Mouse (Mus musculus) macrophage (primary cell): ENCODE measurements at regions not wholly inside any gene's neighbourhood (a gene's known extent, or its start where the extent isn't known, plus 50 kb on each side); places are given as distances from the start of the nearest gene placed in this dataset.

ENCODE experiments used
- H3K27ac ChIP-seq: fragments of 350-480 bp; formaldehyde crosslinking; 2 replicates; pipeline ENCODE4 v1.9.0; 2021
- H3K36me3 ChIP-seq: fragments of 350-480 bp; formaldehyde crosslinking; 2 replicates; pipeline ENCODE4 v1.9.0; 2021; ENCODE audit errors: inconsistent target
- H3K4me3 ChIP-seq: fragments of 350-480 bp; formaldehyde crosslinking; 2 replicates; pipeline ENCODE4 v1.9.0; 2021; ENCODE audit errors: inconsistent target
- H3K79me2 ChIP-seq: fragments of 350-480 bp; formaldehyde crosslinking; 2 replicates; pipeline ENCODE4 v1.9.0; 2021; ENCODE audit errors: inconsistent target
- WGBS: methylation state at CpG from one replicate; pipeline ENCODE4 v1.1.7; 2026; ENCODE audit warnings: inconsistent platforms; ENCODE audit not compliant: missing documents; 5-methylcytosine and 5-hydroxymethylcytosine counted together

- no peaks in the 10 kb centered on the region for H3K79me2 ChIP-seq
- H3K27ac ChIP-seq: no peak overlapping the region
- 94% methylated on average over 6 of the region's 6 CpGs for WGBS
- no peak overlapping the region for H3K4me3 ChIP-seq
- no peaks in the 10 kb centered on the region for H3K36me3 ChIP-seq
These were observed 108.8 kb upstream of the Zfp703 start for GRCm38 (mm10) chr8:26868101-26868848.

GRCm38 (mm10) chr8:26868849-26869110 lies 108.3 kb upstream of the Zfp703 start:
- WGBS: 97% methylated on average over 2 of the region's 2 CpGs
- H3K4me3 ChIP-seq: no peak overlapping the region

GRCm38 (mm10) chr8:26871838-26872237 lies 105.3 kb upstream of the Zfp703 start:
- WGBS: 92% methylated on average over 7 of the region's 7 CpGs

More at GRCm38 (mm10) chr8:26868849-26869110, 108.3 kb upstream of the Zfp703 start:
- H3K36me3 ChIP-seq: no peaks in the 10 kb centered on the region
- no peaks in the 10 kb centered on the region for H3K79me2 ChIP-seq
- H3K27ac ChIP-seq: no peak overlapping the region

GRCm38 (mm10) chr8:26872382-26872781 lies 104.7 kb upstream of the Zfp703 start:
- Histone ChIP-seq H3K79me2 (no peaks in the 10 kb centered on the region), H3K36me3 (no peaks in the 10 kb centered on the region), H3K4me3 (no peak overlapping the region), H3K27ac (no peak overlapping the region)
- 92% methylated on average over 3 of the region's 3 CpGs for WGBS

More at GRCm38 (mm10) chr8:26871838-26872237, 105.3 kb upstream of the Zfp703 start:
- no peak overlapping the region for H3K4me3 ChIP-seq
- no peaks in the 10 kb centered on the region for H3K36me3 ChIP-seq
- no peak overlapping the region for H3K27ac ChIP-seq
- H3K79me2 ChIP-seq: no peaks in the 10 kb centered on the region

- 89% methylated on average over 8 of the region's 8 CpGs for WGBS
- H3K27ac ChIP-seq: no peak overlapping the region
- no peaks in the 10 kb centered on the region for H3K79me2 ChIP-seq
- no peak overlapping the region for H3K4me3 ChIP-seq
- H3K36me3 ChIP-seq: no peaks in the 10 kb centered on the region
These were observed 104.3 kb upstream of the Zfp703 start for GRCm38 (mm10) chr8:26872815-26873214.

- Histone ChIP-seq H3K4me3 (no peak overlapping the region), H3K79me2 (no peaks in the 10 kb centered on the region), H3K36me3 (no peaks in the 10 kb centered on the region), H3K27ac (no peak overlapping the region)
- WGBS: 98% methylated on average over 7 of the region's 7 CpGs
These were observed 96.9 kb upstream of the Zfp703 start for GRCm38 (mm10) chr8:26880177-26880576.

GRCm38 (mm10) chr8:26881268-26882120 lies 95.6 kb upstream of the Zfp703 start:
- WGBS: 92% methylated on average over 7 of the region's 7 CpGs
- no peaks in the 10 kb centered on the region for H3K36me3 ChIP-seq
- H3K27ac ChIP-seq: no peak overlapping the region
- no peak overlapping the region for H3K4me3 ChIP-seq
- no peaks in the 10 kb centered on the region for H3K79me2 ChIP-seq

- no peaks in the 10 kb centered on the region for H3K79me2 ChIP-seq
- WGBS: 92% methylated on average over 5 of the region's 5 CpGs
- no peak overlapping the region for H3K27ac ChIP-seq
- no peaks in the 10 kb centered on the region for H3K36me3 ChIP-seq
- no peak overlapping the region for H3K4me3 ChIP-seq
These were observed 94.5 kb upstream of the Zfp703 start for GRCm38 (mm10) chr8:26882616-26883015.

GRCm38 (mm10) chr8:26883285-26883684 lies 93.8 kb upstream of the Zfp703 start:
- WGBS: 97% methylated on average over 5 of the region's 5 CpGs
- H3K79me2 ChIP-seq: no peaks in the 10 kb centered on the region
- H3K27ac ChIP-seq: no peak overlapping the region
- no peak overlapping the region for H3K4me3 ChIP-seq
- no peaks in the 10 kb centered on the region for H3K36me3 ChIP-seq

GRCm38 (mm10) chr8:26883770-26884169 lies 93.4 kb upstream of the Zfp703 start:
- 67% methylated on average over 6 of the region's 6 CpGs for WGBS
- Histone ChIP-seq H3K79me2 (no peaks in the 10 kb centered on the region), H3K4me3 (no peak overlapping the region), H3K36me3 (no peaks in the 10 kb centered on the region), H3K27ac (no peak overlapping the region)

- WGBS: 84% methylated on average over 13 of the region's 13 CpGs
- Histone ChIP-seq H3K4me3 (no peak overlapping the region), H3K36me3 (no peaks in the 10 kb centered on the region), H3K79me2 (no peaks in the 10 kb centered on the region), H3K27ac (no peak overlapping the region)
These were observed 92.8 kb upstream of the Zfp703 start for GRCm38 (mm10) chr8:26884350-26884749.

GRCm38 (mm10) chr8:26885365-26885764 lies 91.8 kb upstream of the Zfp703 start:
- H3K4me3 ChIP-seq: no peak overlapping the region
- no peaks in the 10 kb centered on the region for H3K79me2 ChIP-seq
- 37% methylated on average over 5 of the region's 5 CpGs for WGBS
- peak overlapping the region; percentile 48 for H3K27ac ChIP-seq
- no peaks in the 10 kb centered on the region for H3K36me3 ChIP-seq

GRCm38 (mm10) chr8:26886783-26887486 lies 90.2 kb upstream of the Zfp703 start:
- H3K79me2 ChIP-seq: no peaks in the 10 kb centered on the region

GRCm38 (mm10) chr8:26887551-26887950 lies 89.6 kb upstream of the Zfp703 start:
- WGBS: 84% methylated on average over 5 of the region's 5 CpGs
- Histone ChIP-seq H3K79me2 (no peaks in the 10 kb centered on the region), H3K36me3 (no peaks in the 10 kb centered on the region), H3K4me3 (no peak overlapping the region), H3K27ac (peak overlapping the region; percentile 48)

More at GRCm38 (mm10) chr8:26886783-26887486, 90.2 kb upstream of the Zfp703 start:
- Histone ChIP-seq H3K36me3 (no peaks in the 10 kb centered on the region), H3K27ac (peak overlapping the region; percentile 48), H3K4me3 (no peak overlapping the region)
- WGBS: 67% methylated on average over 13 of the region's 13 CpGs

GRCm38 (mm10) chr8:26888050-26888449 lies 89.1 kb upstream of the Zfp703 start:
- Histone ChIP-seq H3K36me3 (no peaks in the 10 kb centered on the region), H3K27ac (peak overlapping the region; percentile 48; the same call in 1 of the 2 replicates), H3K4me3 (no peak overlapping the region), H3K79me2 (no peaks in the 10 kb centered on the region)
- 23% methylated on average over 3 of the region's 3 CpGs for WGBS
